Mouse (Mus musculus) ES-Bruce4 (cell line): ENCODE results near the gene Peak1.
"Not testable (repeated sequence)": the region's sequence is repeated elsewhere in the genome, so short reads cannot be mapped to it uniquely, and the experiment has no call there.

Experiments used
- CTCF ChIP-seq: IDR thresholded peaks from one replicate; pipeline ENCODE4 v1.8.1; 2011; ENCODE audit warnings: low read depth, low read length
- POLR2A ChIP-seq: IDR thresholded peaks from one replicate; pipeline ENCODE4 v1.8.1; 2011; ENCODE audit warnings: low read length; ENCODE audit not compliant: insufficient read depth

DNA sequence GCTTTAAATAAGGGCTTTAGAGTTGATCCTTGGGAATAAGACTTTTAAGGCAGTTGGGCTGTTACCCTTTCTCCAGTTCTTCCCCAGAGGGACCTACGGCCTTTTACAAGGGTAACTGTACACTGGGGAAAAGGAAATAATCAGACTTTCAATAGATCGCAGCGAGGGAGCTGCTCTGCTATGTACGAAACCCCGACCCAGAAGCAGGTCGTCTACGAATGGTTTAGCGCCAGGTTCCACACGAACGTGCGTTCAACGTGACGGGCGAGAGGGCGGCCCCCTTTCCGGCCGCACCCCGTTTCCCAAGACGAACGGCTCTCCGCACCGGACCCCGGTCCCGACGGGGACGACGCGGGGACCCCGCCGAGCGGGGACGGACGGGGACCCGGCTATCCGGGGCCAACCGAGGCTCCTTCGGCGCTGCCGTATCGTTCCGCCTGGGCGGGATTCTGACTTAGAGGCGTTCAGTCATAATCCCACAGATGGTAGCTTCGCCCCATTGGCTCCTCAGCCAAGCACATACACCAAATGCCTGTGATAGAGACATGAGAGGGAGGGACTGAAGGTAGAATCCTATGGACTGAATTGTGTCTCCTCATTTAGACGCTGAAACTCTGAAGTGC, 194.3 kb downstream of the Peak1 start:
- not testable (repeated sequence) for TF ChIP-seq POLR2A, CTCF
